Mouse (Mus musculus): ENCODE measurements around the gene Crybg3.

The Crybg3 gene

GRCm38 (mm10) chr16:59579237-59579636 lies 21.5 kb downstream of the Crybg3 start:
- no peak for DNase-seq

- DNase-seq, result no peak
These were observed 26.8 kb downstream of the Crybg3 start for GRCm38 (mm10) chr16:59573961-59574360.

GRCm38 (mm10) chr16:59572685-59573084 lies 28.1 kb downstream of the Crybg3 start:
- no peak for DNase-seq

- DNase-seq, result no peak
These were observed 30.0 kb downstream of the Crybg3 start for GRCm38 (mm10) chr16:59570807-59571206.

DNA sequence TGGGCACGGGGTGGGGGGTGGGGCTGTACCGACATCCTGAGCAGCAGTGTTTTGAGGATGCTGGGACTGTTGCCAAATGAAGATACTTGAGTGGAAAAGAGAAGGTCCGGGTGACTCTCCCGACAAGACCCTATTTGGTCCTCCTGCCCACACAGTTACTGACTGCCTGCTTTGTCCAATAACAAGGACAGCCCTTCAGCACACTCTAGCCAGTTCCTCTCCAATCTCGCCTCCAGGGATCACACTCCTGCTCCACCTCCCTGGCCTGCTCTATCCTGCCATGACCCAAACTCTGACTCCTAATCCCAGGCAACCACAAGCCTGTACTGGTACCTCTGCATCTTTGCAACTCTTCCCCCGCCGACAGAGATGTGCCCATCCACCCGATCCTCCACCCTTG lies 30.9 kb downstream of the Crybg3 start:
- DNase-seq, result no peak

- no peak for DNase-seq
These were observed 32.9 kb downstream of the Crybg3 start for GRCm38 (mm10) chr16:59567721-59568381.

DNA sequence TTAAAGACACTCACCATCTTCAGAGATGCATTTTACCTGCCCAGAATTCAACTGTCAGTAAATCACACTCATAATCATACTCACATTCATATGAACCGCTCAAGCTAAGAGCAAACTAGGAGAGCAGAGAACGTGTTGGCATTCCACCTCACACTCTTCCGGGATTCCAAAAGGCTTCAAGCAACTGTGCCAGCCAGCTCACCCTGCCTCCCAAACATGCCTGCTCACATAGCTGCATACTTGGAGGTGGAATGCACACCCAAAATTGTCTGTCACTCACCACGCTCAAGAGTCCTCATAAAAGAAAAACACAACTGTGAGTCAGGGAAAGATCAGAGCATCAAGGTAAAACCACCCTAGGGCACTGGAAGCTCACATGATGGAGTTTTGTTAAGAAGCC lies 34.3 kb downstream of the Crybg3 start:
- no peak for DNase-seq

DNA sequence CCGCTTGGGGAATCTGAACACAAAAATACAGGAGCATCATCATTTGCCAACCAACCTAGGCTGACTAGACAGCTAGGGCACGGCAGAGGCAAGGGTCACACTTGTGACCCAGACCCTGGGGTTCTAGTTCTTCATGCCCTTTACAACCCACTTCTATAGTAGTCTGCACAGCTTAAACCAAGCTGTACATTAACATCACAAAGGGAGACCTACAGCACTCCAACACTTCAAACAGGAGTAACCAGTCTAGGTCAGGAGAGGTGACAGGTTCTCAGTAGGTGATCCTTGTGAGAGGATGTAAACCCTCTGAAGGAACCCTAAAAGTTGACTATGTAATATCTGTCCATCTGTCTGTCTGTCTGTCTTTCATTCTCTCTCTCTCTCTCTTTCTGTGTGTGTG lies 35.1 kb downstream of the Crybg3 start:
- DNase-seq, result no peak

GRCm38 (mm10) chr16:59564025-59564424 lies 36.8 kb downstream of the Crybg3 start:
- no peak for DNase-seq

GRCm38 (mm10) chr16:59559300-59560200 lies 41.2 kb downstream of the Crybg3 start:
- DNase-seq, result no peak

GRCm38 (mm10) chr16:59558916-59559299 lies 41.9 kb downstream of the Crybg3 start:
- no peak for DNase-seq

- no peak for DNase-seq
These were observed 47.2 kb downstream of the Crybg3 start for GRCm38 (mm10) chr16:59553490-59554161.

- DNase-seq, result no peak
These were observed 49.3 kb downstream of the Crybg3 start for GRCm38 (mm10) chr16:59551507-59551906.

- DNase-seq, result no peak
These were observed 51.1 kb downstream of the Crybg3 start for GRCm38 (mm10) chr16:59549631-59550030.

DNA sequence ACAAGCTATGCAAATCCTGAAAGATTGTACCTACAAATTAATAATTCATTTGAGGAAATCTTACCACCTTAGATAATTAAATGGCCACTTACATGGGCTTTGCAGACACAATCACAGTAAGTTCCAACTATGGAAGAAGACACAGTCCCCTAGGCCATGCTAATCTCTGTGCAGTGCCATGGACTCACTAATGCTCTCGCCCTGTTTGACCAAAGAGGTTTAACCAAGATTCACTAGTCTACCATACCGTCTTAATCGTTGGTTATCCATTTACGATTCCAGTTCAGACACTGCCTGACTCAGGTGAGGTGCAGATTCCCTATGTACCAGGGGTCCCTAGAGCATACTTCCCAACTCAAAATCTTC lies 52.2 kb downstream of the Crybg3 start:
- DNase-seq, result no peak

DNA sequence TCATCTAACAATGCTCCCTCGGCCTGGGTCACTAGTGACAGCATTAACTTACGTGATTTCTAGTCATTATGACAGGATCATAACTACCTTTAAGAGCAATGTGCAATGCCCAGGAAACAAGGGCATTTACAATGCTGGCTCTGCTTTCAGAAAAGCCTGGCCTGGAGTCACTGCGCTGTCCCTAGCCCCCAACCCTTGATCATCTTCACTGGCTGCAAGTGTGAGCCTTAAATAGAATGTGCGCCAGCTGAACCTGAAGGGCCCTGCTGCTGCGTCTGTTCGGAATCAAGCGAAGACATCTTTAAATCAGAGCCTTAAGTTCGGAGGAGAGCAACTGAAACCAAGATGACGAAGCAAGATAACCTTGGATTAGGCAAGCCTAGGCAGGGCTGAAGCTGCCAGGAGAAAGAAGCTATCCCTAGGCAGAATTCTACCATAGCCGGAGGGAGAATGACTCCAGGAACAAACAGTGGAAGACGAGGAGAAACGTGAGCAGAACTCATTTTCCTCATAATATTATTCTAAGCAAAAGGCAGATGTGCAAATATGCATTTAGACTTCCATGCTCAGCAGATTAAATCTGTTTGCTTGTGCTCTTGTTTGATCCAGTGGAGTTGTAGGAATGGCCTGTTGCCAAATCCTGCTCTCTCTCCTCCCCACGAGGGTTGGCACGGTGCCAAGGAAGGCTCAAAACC lies 52.7 kb downstream of the Crybg3 start:
- no peak for DNase-seq

- no peak for DNase-seq
These were observed 53.3 kb downstream of the Crybg3 start for GRCm38 (mm10) chr16:59547466-59547865.

- no peak for DNase-seq
These were observed 55.4 kb downstream of the Crybg3 start for GRCm38 (mm10) chr16:59545360-59545759.

GRCm38 (mm10) chr16:59541382-59541781 lies 59.4 kb downstream of the Crybg3 start:
- no peak for DNase-seq

DNA sequence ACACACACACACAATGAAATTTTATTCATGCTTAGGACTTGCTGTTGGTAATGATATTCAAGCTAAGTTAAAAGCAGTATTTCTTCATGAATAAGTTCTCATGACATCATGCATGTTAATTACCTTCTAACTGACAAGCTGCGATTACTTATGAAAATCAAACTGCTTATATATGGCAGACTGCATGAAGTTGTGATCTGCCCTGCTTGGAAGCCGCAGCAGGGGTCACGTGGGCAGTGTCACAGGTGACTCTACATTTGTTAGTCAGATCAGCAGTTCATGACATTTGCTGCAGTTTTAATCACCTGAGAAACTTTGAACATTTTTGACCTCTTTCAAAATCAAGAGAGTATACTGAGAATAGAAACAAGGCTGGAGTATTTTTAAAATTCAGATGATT lies 59.8 kb downstream of the Crybg3 start:
- no peak for DNase-seq

- DNase-seq, result no peak
These were observed 65.1 kb downstream of the Crybg3 start for GRCm38 (mm10) chr16:59535673-59536072.

- no peak for DNase-seq
These were observed 66.4 kb downstream of the Crybg3 start for GRCm38 (mm10) chr16:59534349-59534748.

DNA sequence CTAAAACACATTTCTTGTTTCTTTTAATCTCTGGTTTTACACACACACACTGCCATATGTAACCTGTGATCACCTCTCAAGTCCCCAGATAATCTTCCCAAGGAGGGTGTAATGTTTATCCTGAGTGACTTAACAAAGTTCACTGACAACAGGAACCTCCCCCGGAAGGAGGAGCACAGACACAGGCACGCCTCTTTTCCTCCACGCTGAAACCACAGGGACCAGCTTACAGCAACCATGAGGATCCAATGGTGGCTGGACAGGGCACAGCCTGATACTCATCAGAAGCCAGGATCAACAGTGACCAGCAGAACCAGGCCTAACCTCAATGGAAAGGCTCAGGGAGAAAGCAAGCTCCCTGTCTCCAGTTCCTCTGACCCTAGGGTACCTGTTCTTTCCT lies 68.2 kb downstream of the Crybg3 start:
- no peak for DNase-seq
